Mouse (Mus musculus): ENCODE data around the gene 2610507B11Rik.

DNA sequence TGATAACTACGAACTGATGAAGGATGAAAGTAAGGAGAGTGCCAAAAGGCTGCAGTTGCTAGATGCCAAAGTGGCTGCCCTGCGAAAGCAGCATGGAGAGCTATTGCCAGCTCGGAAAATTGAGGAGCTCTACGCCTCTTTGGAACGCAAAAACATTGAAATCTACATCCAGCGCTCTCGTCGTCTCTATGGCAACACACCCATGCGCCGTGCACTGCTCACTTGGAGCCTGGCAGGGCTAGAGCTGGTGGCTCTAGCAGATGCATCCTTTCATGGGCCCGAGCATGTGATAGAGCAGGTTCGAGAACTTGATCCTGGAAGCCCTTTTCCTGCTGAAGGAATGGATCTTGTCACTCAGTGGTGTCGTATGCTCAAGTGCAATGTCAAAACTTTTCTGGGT lies 10.4 kb downstream of the 2610507B11Rik start:
- TF ChIP-seq CTCF (IDR thresholded peaks at IDR 0.05; ENCODE audit: low read depth) (no peak), EP300 (IDR thresholded peaks at IDR 0.05; ENCODE audit: low read depth) (no peak)
